Mouse (Mus musculus): Measurements from ENCODE around the gene Pold1. TPM values are rescaled to one million over a fixed set of nuclear protein-coding genes. Genes with fewer than 3 reads are reported as not detected.
A peak's percentile ranks its signal among the peaks of the same experiment; 100 is the strongest.

Pold1 gene
- polyA plus RNA-seq, 1 experiment from 2014 or later = 25.3 TPM

GRCm38 (mm10) chr7:44485572-44486195 is 63.0 kb downstream of the Pold1 start:
- WGBS = 71% methylated on average over 7 of the region's 7 CpGs
- Histone ChIP-seq H3K36me3 (replicated peaks) (peaks cover 10% of the 10 kb centered on the region; the same call in 1 of the 2 replicates), H3K4me1 (no peaks in the 10 kb centered on the region), H3K9ac (no peak overlapping the region), H3K27ac (no peak overlapping the region), H3K4me2 (no peak overlapping the region), H3K27me3 (replicated peaks) (peaks cover 5% of the 10 kb centered on the region), H3K4me3 (no peak overlapping the region), H3K9me3 (no peaks in the 10 kb centered on the region)
- 0 out of 2 replicates have a peak, but pooled peaks have one; percentile 38 for ATAC-seq (replicated peaks)

- WGBS = 33% methylated on average over 5 of the region's 5 CpGs
- no peak overlapping the region for H3K4me3 ChIP-seq
- H3K9me3 ChIP-seq = no peaks in the 10 kb centered on the region
- H3K4me2 ChIP-seq = no peak overlapping the region
- no peak overlapping the region; the same call in 1 of the 2 replicates for H3K27ac ChIP-seq
- peaks cover 7% of the 10 kb centered on the region for H3K27me3 ChIP-seq (replicated peaks)
- no peaks in the 10 kb centered on the region for H3K4me1 ChIP-seq
- no peak overlapping the region for H3K9ac ChIP-seq
- H3K36me3 ChIP-seq (replicated peaks) = peaks cover 3% of the 10 kb centered on the region; the same call in 1 of the 2 replicates
- ATAC-seq (replicated peaks) = peak; percentile 77
These were observed 63.6 kb downstream of the Pold1 start for GRCm38 (mm10) chr7:44484841-44485571.

DNA sequence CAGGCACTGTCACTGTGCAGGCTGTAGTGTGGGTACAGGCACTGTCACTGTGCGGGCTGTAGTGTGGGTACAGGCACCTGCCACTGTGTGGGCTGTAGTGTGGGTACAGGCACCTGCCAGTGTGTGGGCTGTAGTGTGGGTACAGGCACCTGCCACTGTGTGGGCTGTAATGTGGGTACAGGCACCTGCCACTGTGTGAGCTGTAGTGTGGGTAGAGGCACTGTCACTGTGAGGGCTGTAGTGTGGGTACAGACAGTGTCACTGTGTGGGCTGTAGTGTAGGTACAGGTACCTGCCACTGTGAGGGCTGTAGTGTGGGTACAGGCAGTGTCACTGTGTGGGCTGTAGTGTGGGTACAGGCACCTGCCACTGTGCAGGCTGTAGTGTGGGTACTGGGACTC is 64.5 kb downstream of the Pold1 start:
- H3K4me1 ChIP-seq = no peaks in the 10 kb centered on the region
- H3K4me2 ChIP-seq = no peak overlapping the region
- no peak overlapping the region for H3K9ac ChIP-seq
- H3K4me3 ChIP-seq = no peak overlapping the region
- WGBS = 100% methylated on average over 1 of the region's 1 CpGs
- H3K9me3 ChIP-seq = no peaks in the 10 kb centered on the region
- H3K27ac ChIP-seq = no peak overlapping the region
- ATAC-seq (replicated peaks) = no peak
- H3K36me3 ChIP-seq (replicated peaks) = no peaks in the 10 kb centered on the region
- H3K27me3 ChIP-seq (replicated peaks) = peaks cover 12% of the 10 kb centered on the region

- Histone ChIP-seq H3K9me3 (no peaks in the 10 kb centered on the region), H3K9ac (no peak overlapping the region), H3K4me3 (no peak overlapping the region), H3K4me2 (no peak overlapping the region), H3K36me3 (replicated peaks) (no peaks in the 10 kb centered on the region), H3K27ac (no peak overlapping the region), H3K4me1 (no peaks in the 10 kb centered on the region), H3K27me3 (replicated peaks) (peaks cover 15% of the 10 kb centered on the region)
- ATAC-seq (replicated peaks) = no peak
- 72% methylated on average over 3 of the region's 3 CpGs for WGBS
These were observed 65.7 kb downstream of the Pold1 start for GRCm38 (mm10) chr7:44482836-44483435.

Small RNAs within 50 kb of the gene (microRNA-seq; reads per million reads assigned to microRNA genes)
- not detected for gene Mir7053

Other genes starting within 250 kb of the Pold1 start
- gene Clec11a, start 241.9 kb downstream of the Pold1 start, polyA plus RNA-seq (2015; fragmentation: Nextera tagmentation; extraction: Ambion mirVana) = 3.6 and 3.9 TPM in 2 replicates
- gene Shank1, start 238.6 kb downstream of the Pold1 start, polyA plus RNA-seq (2015; fragmentation: Nextera tagmentation; extraction: Ambion mirVana) = 39.8 and 46.5 TPM in 2 replicates
- gene Syt3, start 164.7 kb downstream of the Pold1 start, polyA plus RNA-seq (2015; fragmentation: Nextera tagmentation; extraction: Ambion mirVana) = 56.3 and 57.2 TPM in 2 replicates
- 2.1 and 2.6 TPM in 2 replicates for gene 1700008O03Rik, start 163.0 kb downstream of the Pold1 start, polyA plus RNA-seq (2015; fragmentation: Nextera tagmentation; extraction: Ambion mirVana)
- 16.7 and 18.1 TPM in 2 replicates for gene Lrrc4b, start 119.8 kb downstream of the Pold1 start, polyA plus RNA-seq (2015; fragmentation: Nextera tagmentation; extraction: Ambion mirVana)
- gene Aspdh, start 83.5 kb downstream of the Pold1 start, polyA plus RNA-seq (2015; fragmentation: Nextera tagmentation; extraction: Ambion mirVana) = 5.8 and 6.0 TPM in 2 replicates
- 38.8 and 42.2 TPM in 2 replicates for gene Josd2, start 80.9 kb downstream of the Pold1 start, polyA plus RNA-seq (2015; fragmentation: Nextera tagmentation; extraction: Ambion mirVana)
- gene Emc10, start 52.3 kb downstream of the Pold1 start, polyA plus RNA-seq (2015; fragmentation: Nextera tagmentation; extraction: Ambion mirVana) = 145 and 162 TPM in 2 replicates
- 30.1 and 36.6 TPM in 2 replicates for gene Fam71e1, start 52.3 kb downstream of the Pold1 start, polyA plus RNA-seq (2015; fragmentation: Nextera tagmentation; extraction: Ambion mirVana)
- gene Mybpc2, start 24.2 kb downstream of the Pold1 start, polyA plus RNA-seq (2015; fragmentation: Nextera tagmentation; extraction: Ambion mirVana) = 0.19 and 0.28 TPM in 2 replicates
- 0.05 TPM in 1 of 2 replicates, not detected in the other for gene Spib, start 16.8 kb downstream of the Pold1 start, polyA plus RNA-seq (2015; fragmentation: Nextera tagmentation; extraction: Ambion mirVana)
- gene Nr1h2, start 5.1 kb upstream of the Pold1 start, polyA plus RNA-seq (2015; fragmentation: Nextera tagmentation; extraction: Ambion mirVana) = 61.1 and 66.6 TPM in 2 replicates
- 1.1 and 1.4 TPM in 2 replicates for gene Napsa, start 23.5 kb upstream of the Pold1 start, polyA plus RNA-seq (2015; fragmentation: Nextera tagmentation; extraction: Ambion mirVana)
- 5.8 and 8.0 TPM in 2 replicates for gene Kcnc3, start 41.8 kb upstream of the Pold1 start, polyA plus RNA-seq (2015; fragmentation: Nextera tagmentation; extraction: Ambion mirVana)
- 2.3 and 2.9 TPM in 2 replicates for gene Myh14, start 122.0 kb upstream of the Pold1 start, polyA plus RNA-seq (2015; fragmentation: Nextera tagmentation; extraction: Ambion mirVana)
- not detected in 2 replicates for gene Izumo2, start 159.9 kb upstream of the Pold1 start, polyA plus RNA-seq (2015; fragmentation: Nextera tagmentation; extraction: Ambion mirVana)
- 28.4 and 29.7 TPM in 2 replicates for gene Vrk3, start 199.6 kb upstream of the Pold1 start, polyA plus RNA-seq (2015; fragmentation: Nextera tagmentation; extraction: Ambion mirVana)
- 1.4 and 1.5 TPM in 2 replicates for gene Zfp473, start 202.2 kb upstream of the Pold1 start, polyA plus RNA-seq (2015; fragmentation: Nextera tagmentation; extraction: Ambion mirVana)